Mouse (Mus musculus) neural tube, embryonic 11.5 days (tissue): ENCODE measurements around the gene Gsto1. TPM values are rescaled to one million over a fixed set of nuclear protein-coding genes. Genes with fewer than 3 reads are reported as not detected.
"Not testable (repeated sequence)": the region's sequence is repeated elsewhere in the genome, so short reads cannot be mapped to it uniquely, and the experiment has no call there.

ENCODE experiments used
- ATAC-seq: fragments of 200-750 bp; cut with Nextera tagmentation; 2 replicates; pipeline ENCODE4 v1.8.0; 2017; ENCODE audit warnings: moderate number of reproducible peaks, mild to moderate bottlenecking, moderate TSS enrichment, moderate library complexity; ENCODE audit not compliant: insufficient read depth, low FRiP score, low TSS enrichment
- DNase-seq: peaks from one replicate; pipeline ENCODE4 v3.0.0-alpha.2; 2015; ENCODE audit warnings: low spot score
- H3K27ac ChIP-seq: fragments of 300-500 bp; sonication (generic); 2 replicates; pipeline ENCODE4 v1.5.1; 2014; ENCODE audit warnings: low read depth, mild to moderate bottlenecking, low read length
- H3K27me3 ChIP-seq: fragments of 300-500 bp; sonication (generic); 2 replicates; pipeline ENCODE4 v1.6.1; 2014; ENCODE audit warnings: mild to moderate bottlenecking, low read length, mixed read lengths; ENCODE audit not compliant: control insufficient read depth, insufficient read depth
- H3K36me3 ChIP-seq: fragments of 300-500 bp; sonication (generic); 2 replicates; pipeline ENCODE4 v1.6.1; 2014; ENCODE audit warnings: mild to moderate bottlenecking, low read length, moderate library complexity, mixed read lengths; ENCODE audit not compliant: control insufficient read depth, insufficient read depth
- H3K4me1 ChIP-seq: fragments of 300-500 bp; sonication (generic); 2 replicates; pipeline ENCODE4 v1.6.1; 2014; ENCODE audit warnings: low read length, mixed read lengths; ENCODE audit not compliant: control insufficient read depth, insufficient read depth
- H3K4me2 ChIP-seq: fragments of 300-500 bp; sonication (generic); 2 replicates; pipeline ENCODE4 v1.6.1; 2014; ENCODE audit warnings: low read depth, mild to moderate bottlenecking, moderate library complexity
- H3K4me3 ChIP-seq: fragments of 300-500 bp; sonication (generic); 2 replicates; pipeline ENCODE4 v1.5.1; 2014; ENCODE audit warnings: low read depth, low read length
- H3K9ac ChIP-seq: fragments of 300-500 bp; sonication (generic); 2 replicates; pipeline ENCODE4 v1.6.1; 2014; ENCODE audit warnings: mild to moderate bottlenecking, low read length
- H3K9me3 ChIP-seq: fragments of 300-500 bp; sonication (generic); 2 replicates; pipeline ENCODE4 v1.6.1; 2016; ENCODE audit warnings: low read length; ENCODE audit not compliant: control insufficient read depth
- WGBS: fragments of 180-500 bp; shearing (Covaris S2); extraction: QIAGEN DNeasy Blood & Tissue Kit; methylation state at CpG from one replicate; pipeline ENCODE4 v1.1.7; 2014; 5-methylcytosine and 5-hydroxymethylcytosine counted together
- polyA plus RNA-seq: library from polyadenylated mRNA; unstranded; fragments of >200 nt; fragmentation: Nextera tagmentation; extraction: Ambion mirVana; gene quantifications from 2 replicates; pipeline ENCODE4 v1.2.1, GENCODE M21; 2014

Gsto1 gene
- polyA plus RNA-seq, 1 experiment from 2014 or later: 130 TPM

- no peaks in the 10 kb centered on the region for H3K36me3 ChIP-seq
- no peak overlapping the region for H3K4me3 ChIP-seq
- H3K4me1 ChIP-seq: no peaks in the 10 kb centered on the region
- no peak for DNase-seq
- ATAC-seq: no peak
- H3K27me3 ChIP-seq: no peaks in the 10 kb centered on the region
- no peak overlapping the region for H3K4me2 ChIP-seq
- no peaks in the 10 kb centered on the region for H3K9me3 ChIP-seq
- no peak overlapping the region for H3K9ac ChIP-seq
- WGBS: 84% methylated on average over 14 of the region's 14 CpGs
- no peak overlapping the region for H3K27ac ChIP-seq
Observed at GRCm38 (mm10) chr19:47829913-47830450, 24.8 kb upstream of the Gsto1 start.

- H3K9ac ChIP-seq: no peak overlapping the region
- DNase-seq: no peak
- no peaks in the 10 kb centered on the region for H3K4me1 ChIP-seq
- 94% methylated on average over 8 of the region's 8 CpGs for WGBS
- ATAC-seq: no peak
- no peak overlapping the region for H3K27ac ChIP-seq
- H3K4me3 ChIP-seq: no peak overlapping the region
- H3K4me2 ChIP-seq: no peak overlapping the region
- H3K27me3 ChIP-seq: no peaks in the 10 kb centered on the region
- H3K9me3 ChIP-seq: no peaks in the 10 kb centered on the region
- no peaks in the 10 kb centered on the region for H3K36me3 ChIP-seq
Observed at GRCm38 (mm10) chr19:47831111-47831510, 23.7 kb upstream of the Gsto1 start.

- WGBS: 88% methylated on average over 16 of the region's 16 CpGs
Observed at GRCm38 (mm10) chr19:47832316-47832715, 22.5 kb upstream of the Gsto1 start.

GRCm38 (mm10) chr19:47834614-47835013 is 20.2 kb upstream of the Gsto1 start:
- DNase-seq (no peak), ATAC-seq (no peak)
- Histone ChIP-seq H3K9me3 (no peaks in the 10 kb centered on the region), H3K27me3 (0 out of 2 replicates have a peak, but pooled peaks cover 2% of the 10 kb centered on the region), H3K9ac (no peak overlapping the region), H3K4me2 (no peak overlapping the region), H3K4me3 (no peak overlapping the region), H3K36me3 (no peaks in the 10 kb centered on the region), H3K27ac (no peak overlapping the region), H3K4me1 (0 out of 2 replicates have a peak, but pooled peaks cover 2% of the 10 kb centered on the region)
- 94% methylated on average over 5 of the region's 5 CpGs for WGBS

More at GRCm38 (mm10) chr19:47832316-47832715, 22.5 kb upstream of the Gsto1 start:
- Histone ChIP-seq H3K9ac (no peak overlapping the region), H3K4me3 (no peak overlapping the region), H3K4me1 (0 out of 2 replicates have a peak, but pooled peaks cover 2% of the 10 kb centered on the region), H3K27ac (no peak overlapping the region), H3K36me3 (no peaks in the 10 kb centered on the region), H3K27me3 (0 out of 2 replicates have a peak, but pooled peaks cover 2% of the 10 kb centered on the region), H3K4me2 (no peak overlapping the region), H3K9me3 (no peaks in the 10 kb centered on the region)
- ATAC-seq (no peak), DNase-seq (no peak)

- H3K4me1 ChIP-seq: 0 out of 2 replicates have a peak, but pooled peaks cover 2% of the 10 kb centered on the region
- no peak overlapping the region for H3K4me2 ChIP-seq
- no peak overlapping the region for H3K9ac ChIP-seq
- no peaks in the 10 kb centered on the region for H3K9me3 ChIP-seq
- 88% methylated on average over 7 of the region's 7 CpGs for WGBS
- no peak for ATAC-seq
- H3K4me3 ChIP-seq: no peak overlapping the region
- H3K27ac ChIP-seq: no peak overlapping the region
- 0 out of 2 replicates have a peak, but pooled peaks cover 2% of the 10 kb centered on the region for H3K27me3 ChIP-seq
- H3K36me3 ChIP-seq: no peaks in the 10 kb centered on the region
- no peak for DNase-seq
Observed at GRCm38 (mm10) chr19:47835776-47836175, 19.0 kb upstream of the Gsto1 start.

- peak; percentile 82 for DNase-seq
- peak overlapping the region; percentile 5; the same call in 1 of the 2 replicates for H3K9ac ChIP-seq
- WGBS: 2% methylated on average over 47 of the region's 49 CpGs
Observed at GRCm38 (mm10) chr19:47836701-47837526, 17.9 kb upstream of the Gsto1 start.

GRCm38 (mm10) chr19:47837527-47837901 is 17.3 kb upstream of the Gsto1 start:
- no peak; the same call in 1 of the 2 replicates for ATAC-seq
- peak overlapping the region; percentile 5; the same call in 1 of the 2 replicates for H3K9ac ChIP-seq
- H3K27ac ChIP-seq: no peak overlapping the region

More at GRCm38 (mm10) chr19:47836701-47837526, 17.9 kb upstream of the Gsto1 start:
- peak; percentile 92 for ATAC-seq
- 0 out of 2 replicates have a peak, but pooled peaks cover 2% of the 10 kb centered on the region for H3K27me3 ChIP-seq
- no peaks in the 10 kb centered on the region for H3K9me3 ChIP-seq
- H3K4me1 ChIP-seq: 0 out of 2 replicates have a peak, but pooled peaks cover 2% of the 10 kb centered on the region
- H3K27ac ChIP-seq: no peak overlapping the region
- no peaks in the 10 kb centered on the region for H3K36me3 ChIP-seq
- peak overlapping the region; percentile 55 for H3K4me2 ChIP-seq
- H3K4me3 ChIP-seq: peak overlapping the region; percentile 30

GRCm38 (mm10) chr19:47841234-47841633 is 13.5 kb upstream of the Gsto1 start:
- H3K4me3 ChIP-seq, H3K9me3 ChIP-seq, H3K4me1 ChIP-seq, H3K36me3 ChIP-seq, H3K4me2 ChIP-seq, DNase-seq, ATAC-seq, H3K27ac ChIP-seq, H3K27me3 ChIP-seq, H3K9ac ChIP-seq: not testable (repeated sequence)
- WGBS: 86% methylated on average over 13 of the region's 15 CpGs

More at GRCm38 (mm10) chr19:47837527-47837901, 17.3 kb upstream of the Gsto1 start:
- peak overlapping the region; percentile 30 for H3K4me3 ChIP-seq
- 0 out of 2 replicates have a peak, but pooled peaks cover 2% of the 10 kb centered on the region for H3K4me1 ChIP-seq
- H3K36me3 ChIP-seq: no peaks in the 10 kb centered on the region
- peak overlapping the region; percentile 55 for H3K4me2 ChIP-seq
- 0 out of 2 replicates have a peak, but pooled peaks cover 2% of the 10 kb centered on the region for H3K27me3 ChIP-seq
- no peak for DNase-seq
- WGBS: 3% methylated on average over 6 of the region's 6 CpGs
- H3K9me3 ChIP-seq: no peaks in the 10 kb centered on the region
